Mouse (Mus musculus) layer of hippocampus, adult 9-10 months (tissue): ENCODE results near the gene Zc3h7b.

Experiments
- DNase-seq: peaks from one replicate; pipeline ENCODE4 v3.0.0; 2022; ENCODE audit warnings: low spot score

Zc3h7b gene

DNA sequence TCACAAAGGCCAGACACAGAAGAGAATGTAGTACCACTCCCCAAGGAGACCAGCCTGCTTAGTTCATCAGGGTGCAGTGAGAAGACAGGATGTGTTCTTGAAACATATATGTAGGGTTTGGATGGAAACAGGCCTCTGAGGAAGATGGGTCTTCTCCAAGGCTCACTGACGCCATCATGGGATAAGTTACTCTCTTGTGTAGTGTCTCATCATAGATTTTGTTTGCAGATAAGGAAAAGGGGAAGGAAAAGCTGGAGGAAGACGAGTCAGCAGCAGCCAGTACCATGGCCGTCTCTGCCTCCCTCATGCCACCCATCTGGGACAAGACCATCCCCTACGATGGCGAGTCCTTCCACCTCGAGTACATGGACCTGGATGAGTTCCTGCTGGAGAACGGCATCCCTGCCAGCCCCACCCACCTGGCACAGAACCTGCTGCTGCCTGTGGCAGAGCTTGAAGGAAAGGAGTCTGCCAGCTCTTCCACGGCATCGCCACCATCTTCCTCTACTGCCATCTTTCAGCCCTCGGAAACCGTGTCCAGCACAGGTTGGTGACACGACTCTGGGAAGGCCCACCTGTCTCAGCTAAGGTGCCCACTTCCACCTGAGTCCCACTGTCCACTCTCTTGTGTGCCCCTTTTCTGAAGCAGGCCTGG is 70.0 kb downstream of the Zc3h7b start:
- DNase-seq = no peak

DNA sequence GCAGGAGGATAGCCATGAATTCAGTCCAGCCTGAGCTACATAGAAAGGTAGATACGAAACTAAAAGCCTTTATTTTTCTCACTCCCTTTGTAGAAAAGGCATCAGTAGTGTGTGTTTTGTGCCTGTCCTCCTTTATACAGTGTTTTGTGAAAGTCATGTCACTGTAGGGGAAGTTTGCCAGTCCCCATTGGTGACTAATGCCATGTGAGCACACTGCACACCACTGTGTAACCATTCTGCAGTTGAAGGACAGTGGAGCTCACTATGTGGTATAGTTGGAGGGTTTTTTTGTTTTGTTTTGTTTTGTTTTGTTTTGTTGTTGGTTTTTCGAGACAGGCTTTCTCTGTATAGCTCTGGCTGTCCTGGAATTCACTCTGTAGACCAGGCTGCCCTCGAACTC is 73.5 kb downstream of the Zc3h7b start:
- no peak for DNase-seq

DNA sequence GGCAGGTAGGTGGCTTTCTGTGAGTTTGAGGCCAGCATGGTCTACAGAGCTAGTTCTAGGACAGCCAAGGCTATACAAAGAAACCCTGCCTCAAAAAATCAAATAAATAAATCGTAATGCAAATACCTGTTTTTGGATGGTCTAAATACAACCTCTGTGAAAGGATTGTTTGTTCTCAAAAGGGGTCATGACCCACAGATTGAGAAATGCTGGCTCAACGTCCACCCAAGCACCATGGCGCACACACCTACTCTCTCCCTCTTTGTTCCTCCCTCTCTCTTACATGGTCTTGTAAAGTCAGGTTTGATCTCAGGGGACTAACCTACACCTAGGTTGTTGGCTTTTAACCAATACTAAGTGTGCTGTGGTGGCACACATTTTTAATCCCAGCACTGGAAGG is 77.8 kb downstream of the Zc3h7b start:
- DNase-seq = no peak

DNA sequence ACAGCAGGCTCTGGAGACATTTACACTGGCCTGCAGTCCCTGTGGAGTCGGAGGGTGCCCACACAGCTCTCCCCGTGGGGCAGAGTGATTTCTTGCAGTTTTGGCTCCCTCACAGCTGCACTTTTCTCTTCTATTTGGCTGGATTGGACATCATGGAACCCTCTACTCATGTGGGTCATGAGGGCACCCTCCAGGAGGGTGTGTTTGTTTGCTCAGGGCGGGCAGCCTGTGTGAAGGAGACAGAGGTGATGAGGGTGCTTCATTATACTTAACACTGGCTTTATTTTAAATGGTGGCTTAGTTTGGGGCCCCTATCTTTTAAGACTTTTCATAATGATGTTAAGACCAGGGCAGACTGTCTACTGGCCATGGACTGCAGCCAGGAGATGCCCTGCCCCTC is 80.0 kb downstream of the Zc3h7b start:
- no peak for DNase-seq

DNA sequence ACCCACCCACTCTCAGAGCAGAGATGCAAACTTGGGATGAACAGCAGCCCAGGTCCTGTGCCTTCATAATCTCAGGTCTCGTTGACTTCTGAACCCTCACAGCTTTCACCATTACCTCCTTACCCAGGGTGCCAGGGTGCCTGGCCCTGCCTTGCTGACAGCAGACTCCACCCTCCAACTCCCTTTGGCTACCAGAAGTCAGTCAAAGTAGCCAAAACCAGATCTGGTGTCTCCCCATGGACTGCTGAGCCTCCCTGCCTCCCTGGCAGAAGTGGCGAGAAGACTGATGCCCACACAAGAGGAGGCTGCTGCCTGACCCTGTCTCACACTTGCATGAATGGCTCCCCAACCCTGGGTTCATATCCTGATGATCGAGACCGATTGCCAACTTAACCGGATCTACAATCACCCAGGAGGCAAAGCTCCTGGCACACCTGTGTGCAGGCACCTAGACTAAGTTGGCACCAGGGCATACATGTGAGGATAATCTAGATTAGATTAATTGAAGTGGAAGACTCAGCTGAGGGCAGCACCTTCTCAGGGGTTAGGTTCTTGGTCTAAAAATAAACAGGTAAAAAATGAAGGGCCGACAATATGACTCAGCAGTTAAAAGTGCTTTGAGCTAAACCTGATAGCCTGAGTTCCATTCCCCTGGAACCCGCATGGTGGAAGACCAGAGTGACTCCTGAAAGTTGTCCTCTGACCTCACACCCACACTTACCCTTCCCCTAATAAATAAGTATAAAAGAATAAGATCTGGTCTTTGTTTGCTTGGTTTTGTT is 83.8 kb downstream of the Zc3h7b start:
- DNase-seq = no peak

DNA sequence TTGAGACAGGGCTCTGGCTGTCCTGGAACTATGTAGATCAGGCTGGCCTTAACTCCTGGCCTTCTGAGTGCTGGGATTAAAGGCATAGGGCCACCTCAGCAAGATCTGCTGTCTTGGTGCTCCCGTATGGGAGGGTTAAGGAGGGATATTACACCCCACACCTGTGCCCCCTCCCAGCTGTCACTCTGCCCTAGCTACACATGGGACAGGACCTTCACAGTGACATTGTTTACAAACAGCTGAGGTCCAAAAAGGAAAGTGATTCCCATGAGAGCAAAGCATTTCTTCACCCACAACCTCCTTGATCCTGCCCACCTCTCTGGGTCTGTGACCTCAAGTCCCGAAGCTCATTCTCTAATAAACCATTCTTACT is 84.3 kb downstream of the Zc3h7b start:
- no peak for DNase-seq

DNA sequence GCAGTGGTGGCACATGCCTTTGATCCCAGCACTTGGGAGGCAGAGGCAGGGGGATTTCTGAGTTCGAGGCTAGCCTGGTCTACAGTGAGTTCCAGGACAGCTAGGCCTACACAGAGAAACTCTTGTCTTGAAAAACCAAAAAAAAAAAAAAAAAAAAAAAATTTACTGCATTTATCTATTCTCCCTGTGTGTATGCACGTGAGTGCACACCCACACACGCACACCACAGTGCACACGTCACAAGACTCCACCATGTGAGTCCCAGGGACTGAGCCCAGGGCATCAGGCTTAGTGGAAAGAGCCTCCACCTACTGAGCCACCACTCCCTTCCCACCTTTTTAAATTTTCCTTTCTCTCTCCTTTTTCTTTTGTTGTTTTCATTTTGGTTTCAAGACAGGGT is 85.7 kb downstream of the Zc3h7b start:
- DNase-seq = no peak

DNA sequence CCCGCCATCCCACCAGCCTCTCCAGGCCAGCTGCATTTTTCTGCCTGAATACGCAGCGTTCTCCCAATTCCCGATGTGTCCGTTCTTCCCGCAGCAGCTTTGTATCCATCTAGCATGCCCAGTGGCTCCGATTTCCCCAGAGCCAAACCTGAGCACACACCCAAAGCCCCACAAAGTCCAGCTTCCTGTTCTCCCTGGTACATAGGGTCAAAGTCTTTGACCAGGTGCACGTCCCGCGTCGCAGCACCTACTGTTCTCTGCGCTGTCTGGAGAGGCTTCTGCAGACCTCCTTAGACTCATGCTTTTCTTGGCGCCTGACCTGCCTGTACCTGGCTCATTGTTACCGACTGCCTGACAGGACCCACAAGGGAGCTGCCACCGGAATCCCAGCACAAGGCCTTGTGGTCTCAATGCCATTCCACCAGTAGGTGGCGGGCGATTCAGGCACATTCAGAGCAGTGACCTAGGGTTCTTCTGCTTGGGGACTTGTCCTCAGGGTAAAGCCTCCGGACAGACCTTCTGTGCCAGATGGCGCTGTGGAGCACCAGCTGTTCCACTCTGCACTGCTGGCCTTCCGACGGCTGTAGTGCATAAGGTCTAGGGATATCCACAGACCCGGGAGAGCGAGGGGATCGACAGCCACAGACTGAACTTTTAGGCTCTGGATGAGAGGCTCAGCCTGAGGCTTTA is 86.4 kb downstream of the Zc3h7b start:
- peak; percentile 75 for DNase-seq

DNA sequence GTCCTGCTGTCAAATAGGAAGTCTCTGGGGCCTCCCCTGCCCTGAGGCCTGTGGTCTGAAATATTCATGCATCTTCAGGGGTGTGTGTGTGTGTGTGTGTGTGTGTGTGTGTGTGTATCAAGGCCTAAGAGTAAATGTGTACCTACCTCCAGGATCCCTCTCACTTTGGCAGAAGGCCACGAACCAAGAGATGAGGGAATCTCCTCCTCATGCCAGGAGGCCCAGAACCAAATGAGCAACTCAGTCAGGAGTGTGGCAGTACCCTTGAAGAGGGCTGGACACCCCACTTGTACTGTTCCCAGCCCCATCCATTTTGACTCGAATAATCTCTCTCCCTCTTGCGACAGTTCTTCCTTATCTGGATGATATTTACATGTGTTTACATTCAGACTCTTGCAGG is 87.4 kb downstream of the Zc3h7b start:
- DNase-seq = no peak

DNA sequence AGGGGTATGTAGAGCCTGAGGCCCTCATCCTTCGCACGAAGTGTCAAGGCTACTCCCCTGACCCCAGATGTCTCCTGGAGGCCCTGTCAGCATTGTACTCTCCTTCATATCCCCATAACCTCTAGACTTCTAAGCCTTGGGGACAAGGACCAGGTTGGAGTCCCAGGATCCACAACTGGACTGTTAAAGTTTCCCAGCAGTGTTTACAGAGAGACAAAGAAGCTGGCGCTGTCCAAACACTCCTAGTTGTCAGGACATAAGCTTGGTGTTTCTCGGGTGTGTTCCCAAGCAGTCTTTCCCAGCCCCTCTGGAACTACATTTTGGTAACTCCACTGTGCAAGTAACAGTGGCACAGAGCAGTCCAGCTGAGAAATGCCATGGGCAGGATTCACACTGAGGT is 88.6 kb downstream of the Zc3h7b start:
- DNase-seq = no peak

DNA sequence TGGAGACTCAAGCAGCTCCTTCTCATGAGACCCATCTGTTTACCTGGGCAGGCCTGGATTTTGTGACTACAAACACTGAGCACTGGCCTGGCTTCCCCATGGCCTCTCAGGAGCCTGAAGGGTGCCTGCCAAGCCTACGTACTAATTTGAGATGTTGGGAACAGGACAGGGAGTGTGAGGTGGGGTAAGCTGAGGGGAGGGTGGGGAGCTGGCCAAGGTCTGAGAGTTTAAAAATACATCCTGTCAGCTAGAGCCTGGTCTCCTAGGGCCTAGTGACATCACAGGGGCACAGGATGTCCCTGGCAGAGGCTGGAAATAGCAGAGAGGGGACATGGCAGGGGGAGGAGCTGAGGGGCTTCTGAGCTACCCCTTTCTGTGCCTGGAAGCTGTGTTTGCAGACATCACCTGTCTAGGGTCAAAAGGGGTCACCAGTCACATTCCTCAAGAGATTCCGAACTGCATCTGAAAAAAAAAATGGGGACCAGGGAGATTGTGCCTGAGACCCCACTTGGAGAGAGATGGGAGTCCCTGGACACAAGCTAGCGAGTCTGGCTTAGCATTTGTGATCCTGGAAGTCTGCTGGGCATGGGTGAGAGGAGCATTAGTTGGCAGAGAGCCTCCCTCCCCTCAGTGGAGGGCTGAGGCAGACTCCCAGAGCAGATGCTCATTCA is 89.4 kb downstream of the Zc3h7b start:
- DNase-seq = no peak

DNA sequence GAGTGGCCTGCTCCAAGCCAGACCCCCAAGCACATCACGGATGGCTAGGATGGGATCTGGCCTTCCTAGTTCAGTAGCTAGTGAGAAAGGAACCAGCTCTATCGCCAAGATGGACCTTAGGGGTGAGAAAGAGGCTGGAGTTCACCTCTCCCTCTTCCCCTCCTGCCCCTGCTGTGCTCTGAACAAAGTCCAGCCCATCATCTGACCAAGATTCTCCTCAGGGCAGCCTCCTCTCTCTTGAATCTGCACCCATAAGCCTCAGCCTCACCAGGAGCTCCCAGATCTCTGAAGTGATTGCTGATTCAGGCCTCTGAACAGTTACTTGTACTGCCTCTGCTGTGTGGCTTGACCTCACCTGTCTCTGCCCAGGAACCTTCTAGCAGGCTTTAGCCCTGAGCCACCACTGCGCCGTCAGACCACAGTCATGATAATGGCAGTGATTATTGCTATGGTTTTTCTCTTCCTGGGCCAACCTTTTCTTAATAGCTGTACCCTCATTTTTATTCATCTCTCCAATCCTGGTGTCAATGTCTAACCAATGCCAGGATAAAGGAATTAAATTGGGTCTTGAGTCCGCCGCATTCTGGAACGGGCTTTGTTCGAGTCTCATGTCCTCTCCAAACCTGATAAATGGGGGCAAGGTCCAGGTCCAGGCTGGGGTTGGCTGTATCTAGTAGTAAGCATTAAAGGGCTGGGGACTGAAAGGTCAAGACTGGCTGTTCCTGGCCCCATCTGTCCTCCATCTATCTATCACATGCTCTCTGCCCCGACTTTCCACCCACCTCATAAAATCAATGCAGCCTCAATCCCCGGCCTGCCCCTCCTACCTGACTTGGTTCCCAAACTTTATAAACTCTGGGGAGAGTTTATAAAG is 90.4 kb downstream of the Zc3h7b start:
- DNase-seq = no peak

DNA sequence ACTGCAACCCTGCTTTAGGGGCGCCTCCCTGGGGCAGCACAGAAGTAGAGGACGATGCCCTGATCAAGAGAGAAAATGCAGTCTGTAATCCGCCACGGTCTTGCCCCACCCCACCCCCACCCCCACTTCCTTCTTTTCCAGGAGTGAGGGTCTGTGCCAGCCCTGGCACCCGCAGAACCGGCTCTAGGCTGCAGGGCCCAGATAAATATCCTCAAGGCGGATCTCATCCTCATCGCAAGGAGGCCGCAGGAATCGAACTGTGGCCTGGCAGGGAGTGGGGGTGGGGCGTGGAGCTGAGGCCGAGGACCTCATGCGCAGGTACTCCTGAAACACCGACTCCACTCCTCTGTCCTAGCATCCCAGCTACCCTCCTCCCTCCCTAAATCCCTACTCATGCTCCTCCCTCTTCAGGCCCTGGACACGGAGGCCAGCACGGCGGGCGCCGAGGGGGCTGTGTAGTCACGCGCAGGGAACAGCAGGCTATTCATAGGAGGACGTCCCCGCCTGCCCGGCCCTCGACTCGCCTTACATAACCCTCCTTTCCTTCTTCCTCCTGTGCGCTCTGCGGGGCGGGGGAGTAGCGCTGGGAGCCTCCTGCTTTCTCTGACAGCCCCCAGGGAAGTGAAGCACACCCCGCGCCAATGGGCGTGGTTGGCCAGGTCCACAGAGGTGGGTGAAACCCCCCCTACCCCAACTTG is 91.4 kb downstream of the Zc3h7b start:
- no peak for DNase-seq

DNA sequence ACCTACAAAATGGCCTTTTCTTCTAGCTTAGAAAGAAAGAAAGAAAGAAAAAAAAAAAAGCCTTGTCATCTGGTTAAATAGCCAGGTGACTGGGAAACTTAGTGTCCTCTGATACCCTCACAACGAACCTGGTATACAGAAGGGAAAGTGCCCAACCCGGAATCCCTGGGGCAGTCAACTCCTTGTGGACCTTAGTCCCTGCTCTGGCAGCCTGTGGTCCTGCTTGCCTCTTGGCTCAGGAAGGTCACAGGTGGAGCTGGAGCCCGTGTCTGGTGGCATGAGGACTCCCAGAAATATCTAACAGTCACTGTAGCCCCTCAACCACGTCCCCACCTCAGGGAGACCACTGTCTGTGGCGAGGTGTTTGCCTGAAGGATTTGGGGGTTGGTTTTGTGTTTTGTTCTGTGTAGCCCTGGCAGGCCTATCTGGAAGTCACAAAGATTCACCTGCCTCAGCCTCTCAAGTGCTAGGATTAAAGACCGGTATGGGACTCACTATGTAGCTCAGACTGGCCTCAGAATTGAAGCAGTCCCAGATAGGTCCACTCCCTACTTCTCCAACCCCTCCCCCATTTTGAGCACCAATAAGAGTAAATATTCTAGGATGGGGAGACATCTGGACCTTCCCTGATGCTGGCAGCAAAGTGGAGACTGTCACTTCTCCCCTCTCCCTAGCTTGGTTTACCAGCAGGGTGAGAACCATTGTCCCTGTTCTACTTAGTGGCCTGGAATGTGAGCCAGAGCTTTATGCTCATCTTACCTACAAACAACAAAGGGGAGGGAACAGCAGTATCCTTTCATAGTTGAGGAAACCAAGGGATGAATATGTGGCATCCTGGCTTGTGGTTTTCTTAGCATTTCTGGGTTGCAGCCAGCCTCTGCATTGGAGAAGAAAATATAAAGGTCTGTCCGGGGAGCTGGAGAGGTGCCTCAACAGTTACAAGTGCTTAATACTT is 92.4 kb downstream of the Zc3h7b start:
- no peak for DNase-seq

DNA sequence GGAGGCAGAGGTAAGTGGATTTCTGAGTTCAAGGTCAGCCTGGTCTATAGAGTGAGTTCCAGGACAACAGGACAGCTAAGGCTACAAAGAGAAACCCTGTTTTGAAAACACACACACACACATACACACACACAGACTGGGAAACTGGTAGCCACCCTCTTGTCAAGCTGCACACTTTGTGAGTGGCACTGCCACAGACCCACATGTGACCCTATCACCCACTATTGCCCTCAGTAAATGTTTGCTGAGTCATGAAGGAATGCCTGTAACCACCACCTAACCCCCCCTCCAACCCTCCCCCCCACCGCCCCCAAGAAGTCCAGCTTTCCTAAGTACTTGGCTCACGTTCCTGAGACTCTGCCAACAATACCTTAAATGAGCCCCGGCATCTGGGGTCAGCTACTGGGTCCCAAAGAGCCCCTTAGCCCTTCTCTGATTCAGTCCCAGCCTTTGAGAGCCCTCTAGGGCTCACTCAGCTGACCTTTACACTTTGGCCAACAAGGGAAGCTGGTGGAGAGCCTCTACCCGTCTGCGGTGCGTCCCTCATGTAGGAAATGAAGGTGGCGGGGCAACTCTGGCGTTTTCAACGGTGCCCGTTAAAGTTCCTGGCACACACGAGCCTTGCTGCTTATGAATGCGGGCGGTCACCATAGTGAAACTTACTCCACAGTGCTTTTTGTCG is 93.8 kb downstream of the Zc3h7b start:
- no peak for DNase-seq

DNA sequence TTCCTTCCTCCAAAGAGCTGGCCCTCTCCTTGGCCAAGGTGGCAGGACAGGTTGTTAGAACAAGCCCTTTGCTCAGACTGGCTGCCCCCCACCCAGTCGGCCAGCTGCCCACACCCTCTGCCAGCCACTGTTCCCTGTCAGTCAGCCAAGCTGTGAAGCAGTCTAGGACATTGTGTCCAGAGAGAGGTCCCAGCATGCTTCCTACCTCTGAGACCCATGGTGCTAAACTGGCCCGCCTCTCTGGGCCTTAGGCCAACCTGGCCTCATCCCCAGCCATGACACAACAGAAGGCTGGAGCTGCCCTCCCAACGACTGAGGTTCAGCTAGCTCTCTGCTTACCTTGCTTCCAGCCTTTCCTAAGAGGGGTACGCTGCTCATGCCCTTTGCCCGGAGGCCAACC is 94.8 kb downstream of the Zc3h7b start:
- DNase-seq = peak; percentile 58

DNA sequence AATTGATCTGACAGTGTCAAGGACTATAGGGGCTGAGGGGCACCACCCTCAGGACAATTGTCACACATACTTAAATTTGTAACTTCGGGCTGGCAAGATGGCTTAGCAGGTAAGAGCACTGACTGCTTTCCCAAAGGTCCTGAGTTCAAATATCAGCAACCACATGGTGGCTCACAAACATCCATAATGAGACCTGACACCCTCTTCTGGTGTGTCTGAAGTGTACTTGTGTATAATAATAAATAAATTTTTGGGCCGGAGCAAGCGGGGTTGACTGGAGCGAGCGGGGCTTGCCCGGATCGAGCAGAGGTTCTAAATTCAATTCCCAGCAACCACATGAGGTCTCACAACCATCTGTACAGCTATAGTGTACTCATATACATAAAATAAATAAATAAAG is 95.4 kb downstream of the Zc3h7b start:
- no peak for DNase-seq

DNA sequence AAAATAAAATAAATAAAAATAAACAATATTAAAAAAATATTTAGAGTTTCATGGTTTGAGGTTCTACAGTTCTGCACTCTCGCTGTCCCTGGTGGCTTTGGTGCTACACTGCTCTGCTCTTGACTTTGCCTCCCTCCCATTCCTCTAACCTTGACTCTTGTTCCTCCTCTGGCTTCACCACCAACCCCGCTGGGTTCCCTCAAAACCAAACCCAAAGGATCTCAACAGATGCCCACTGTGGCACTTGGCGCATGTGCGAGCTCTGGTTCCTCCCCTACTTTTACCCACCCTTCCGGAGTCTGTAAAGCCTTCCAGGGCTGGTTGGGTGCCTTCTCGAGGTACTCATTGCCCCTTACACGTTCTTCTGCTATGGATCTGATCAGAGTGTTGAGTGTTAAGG is 97.4 kb downstream of the Zc3h7b start:
- no peak for DNase-seq

DNA sequence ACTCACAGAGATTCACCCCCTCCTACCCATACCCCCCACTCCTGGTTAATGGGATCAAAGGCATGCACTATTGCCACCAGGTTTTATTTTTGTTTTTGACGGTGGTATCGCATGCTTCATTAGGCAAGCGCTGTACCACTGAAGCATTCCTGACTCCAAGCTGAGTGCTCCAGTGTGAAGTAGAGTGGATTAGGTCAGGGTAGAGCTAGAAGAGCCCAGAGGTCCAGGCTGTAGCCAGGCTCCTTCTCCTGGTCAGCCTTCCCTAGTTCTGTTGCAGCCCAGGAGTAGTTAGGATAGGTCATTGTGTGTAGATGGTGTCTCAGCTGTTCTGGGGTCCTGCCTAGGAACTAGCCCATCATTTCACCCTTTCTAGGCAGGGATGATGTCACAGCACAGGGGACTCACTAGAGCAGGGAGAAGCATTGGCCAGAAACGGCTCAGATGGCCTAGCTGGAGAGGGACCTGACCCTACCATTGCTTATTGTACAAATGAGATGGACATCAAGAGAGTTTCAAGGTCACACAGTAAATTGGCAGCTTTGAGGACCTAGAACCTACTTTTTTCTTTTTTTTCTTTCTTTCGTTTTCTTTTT is 100.3 kb downstream of the Zc3h7b start:
- no peak for DNase-seq
